Mouse (Mus musculus) olfactory bulb, adult 2 months (tissue): ENCODE measurements at regions not wholly inside any gene's neighbourhood (a gene's known extent, or its start where the extent isn't known, plus 50 kb on each side); places are given as distances from the start of the nearest gene placed in this dataset.

Experiments
- CTCF ChIP-seq: fragments of 200-500 bp; IDR thresholded peaks from 2 replicates; pipeline ENCODE4 v1.5.1; 2012; ENCODE audit warnings: low read depth, mild to moderate bottlenecking, low read length, moderate library complexity; ENCODE audit not compliant: insufficient read depth
- POLR2A ChIP-seq: fragments of 200-500 bp; IDR thresholded peaks from 2 replicates; pipeline ENCODE4 v1.6.1; 2012; ENCODE audit warnings: mild to moderate bottlenecking, low read depth, low read length, moderate library complexity; ENCODE audit not compliant: insufficient read depth

DNA sequence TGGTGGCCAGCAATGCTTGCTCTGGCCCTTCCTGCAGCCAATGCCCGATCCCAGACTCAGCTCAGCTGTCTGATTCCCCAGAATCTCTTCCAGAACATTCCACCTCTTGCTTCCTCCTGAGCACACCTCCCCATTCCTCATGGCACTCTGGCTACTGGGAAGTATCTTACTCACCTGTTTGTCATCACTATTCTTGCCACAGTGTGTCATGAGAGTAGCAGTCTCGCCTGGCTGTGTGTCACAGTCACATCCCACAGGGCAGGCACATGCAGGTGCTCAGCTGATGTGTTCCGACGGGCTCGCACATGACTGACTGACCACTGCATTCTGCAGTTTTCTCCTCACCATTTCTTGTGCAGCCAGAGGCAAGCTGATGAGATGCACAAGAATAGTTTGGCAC is 108.5 kb downstream of the Chic2 start:
- TF ChIP-seq POLR2A = no peak
- TF ChIP-seq CTCF = no peak
